25 mouse cellular contexts compared by ENCODE assay signal in genomic region chr17:45914237-45914636, GRCm38 (mm10).
DNase-seq lines count a peak whose midpoint lies in the region; ATAC-seq lines count a peak whose summit lies in the region.
"Had no signal": no experiment of that assay in that cellular context is flagged by ENCODE, and none has a peak within 500 bp of the region (broad histone marks: within the 10 kb centered on the region; RNA-seq: fewer than 3 reads in every experiment).

No protein-coding gene starts in this region.

- no peak for ATAC-seq in inflammation-experienced regulatory T-cells, adult 6 months
- no peak for ATAC-seq in hindbrain, embryonic 13.5 days (ENCODE audit: low FRiP score)
- ATAC-seq: CD4-positive, CD25-positive, alpha-beta regulatory T cell, adult 4 months; forebrain, embryonic 14.5 days; forebrain, postnatal 0 days; hindbrain, postnatal 0 days had no signal

- H3K27ac ChIP-seq in embryonic facial prominence, embryonic 10.5 days (replicated peaks) = no peak overlapping the region
- no peak overlapping the region for H3K27ac ChIP-seq in hindbrain, embryonic 13.5 days
- H3K27ac ChIP-seq: embryonic facial prominence, embryonic 13.5 days; forebrain, embryonic 10.5 days; heart, embryonic 15.5 days; hindbrain, embryonic 10.5 days; hindbrain, embryonic 14.5 days; hindbrain, postnatal 0 days had no signal

- H3K36me3 ChIP-seq in embryonic facial prominence, embryonic 10.5 days (replicated peaks) = 0 out of 2 replicates have a peak, but pooled peaks cover 3% of the 10 kb centered on the region
- no peaks in the 10 kb centered on the region for H3K36me3 ChIP-seq in hindbrain, embryonic 13.5 days
- H3K36me3 ChIP-seq: embryonic facial prominence, embryonic 13.5 days; forebrain, embryonic 10.5 days; heart, embryonic 12.5 days; heart, embryonic 15.5 days; hindbrain, embryonic 10.5 days had no signal

- H3K4me2 ChIP-seq in hindbrain, embryonic 13.5 days = no peak overlapping the region
- H3K4me2 ChIP-seq: embryonic facial prominence, embryonic 13.5 days; heart, embryonic 12.5 days; heart, embryonic 15.5 days; hindbrain, embryonic 14.5 days had no signal

- H3K9ac ChIP-seq in hindbrain, embryonic 13.5 days = no peak overlapping the region
- H3K9ac ChIP-seq: embryonic facial prominence, embryonic 13.5 days; forebrain, postnatal 0 days; heart, embryonic 12.5 days; heart, embryonic 15.5 days; hindbrain, embryonic 14.5 days had no signal

- peak; percentile 81 for DNase-seq in brain, adult 2 months (ENCODE audit: low read depth, low spot score)
- peak; percentile 37 to 54 for DNase-seq in cerebellum, adult 18-20 months
- DNase-seq in cerebellum, adult 9-10 months = peak; percentile 59
- peak; percentile 56 to 69 for DNase-seq in cerebellum, postnatal 14 days
- no peak for DNase-seq in embryonic facial prominence, embryonic 10.5 days (ENCODE audit: low spot score)
- no peak for DNase-seq in adrenal gland, postnatal 4 days (ENCODE audit: low spot score in 2 of 2)
- DNase-seq: adrenal gland, adult 2 months; adrenal gland, postnatal 14 days; forebrain, postnatal 0 days; gastrocnemius, postnatal 25 days; heart, adult 18-20 months; heart, postnatal 10 days; heart, postnatal 36 days; kidney, adult 2 months had no signal

- no peak overlapping the region for H3K4me3 ChIP-seq in embryonic facial prominence, embryonic 10.5 days
- no peak overlapping the region for H3K4me3 ChIP-seq in hindbrain, embryonic 13.5 days
- H3K4me3 ChIP-seq: embryonic facial prominence, embryonic 13.5 days; forebrain, embryonic 10.5 days; heart, embryonic 12.5 days; heart, embryonic 15.5 days; hindbrain, embryonic 10.5 days had no signal

- no peaks in the 10 kb centered on the region for H3K27me3 ChIP-seq in embryonic facial prominence, embryonic 10.5 days (replicated peaks; ENCODE audit: low read depth, poor library complexity, severe bottlenecking)
- H3K27me3 ChIP-seq in hindbrain, embryonic 13.5 days = no peaks in the 10 kb centered on the region
- H3K27me3 ChIP-seq: embryonic facial prominence, embryonic 13.5 days; heart, embryonic 12.5 days; heart, embryonic 15.5 days had no signal

- WGBS in embryonic facial prominence, embryonic 10.5 days = 85% methylated on average over 1 of the region's 1 CpGs
- 90% methylated on average over 1 of the region's 1 CpGs for WGBS in hindbrain, embryonic 13.5 days

- peaks cover 23% of the 10 kb centered on the region for H3K4me1 ChIP-seq in embryonic facial prominence, embryonic 10.5 days
- no peaks in the 10 kb centered on the region; the same call in 1 of the 2 replicates for H3K4me1 ChIP-seq in hindbrain, embryonic 13.5 days (replicated peaks)

- peaks cover 15% of the 10 kb centered on the region for H3K9me3 ChIP-seq in embryonic facial prominence, embryonic 10.5 days
- H3K9me3 ChIP-seq in hindbrain, embryonic 13.5 days = no peaks in the 10 kb centered on the region
- H3K9me3 ChIP-seq: heart, embryonic 15.5 days had no signal

Comparison
In these comparisons a context has a peak if more than half of its experiments do, and no peak if none do; other contexts are left out.
1. DNase-seq: peak in brain, adult 2 months (single experiment), cerebellum, adult 18-20 months (2 of 2), cerebellum, adult 9-10 months (single experiment) and cerebellum, postnatal 14 days (2 of 2); none in embryonic facial prominence, embryonic 10.5 days (single experiment) and adrenal gland, postnatal 4 days (0 of 2).